Mouse (Mus musculus) hindbrain, embryonic 14.5 days (tissue): Measurements from ENCODE around the gene Abcd2. TPM values are rescaled to one million over a fixed set of nuclear protein-coding genes. Genes with fewer than 3 reads are reported as not detected.

Source experiments
- ATAC-seq: fragments of 200-750 bp; cut with Nextera tagmentation; 2 replicates; pipeline ENCODE4 v1.8.0; 2017; ENCODE audit warnings: moderate number of reproducible peaks, mild to moderate bottlenecking, moderate TSS enrichment, moderate library complexity; ENCODE audit not compliant: low FRiP score
- DNase-seq: peaks from one replicate; pipeline ENCODE4 v3.0.0-alpha.2; 2015; ENCODE audit warnings: low spot score
- H3K27ac ChIP-seq: fragments of 300-500 bp; sonication (generic); 2 replicates; pipeline ENCODE4 v1.5.1; 2014; ENCODE audit warnings: mild to moderate bottlenecking, moderate library complexity
- H3K27me3 ChIP-seq: fragments of 300-500 bp; sonication (generic); 2 replicates; pipeline ENCODE4 v1.6.1; 2014; ENCODE audit warnings: mild to moderate bottlenecking, low read length, mixed read lengths; ENCODE audit not compliant: control insufficient read depth, insufficient read depth
- H3K36me3 ChIP-seq: fragments of 300-500 bp; sonication (generic); replicated peaks from 2 replicates; pipeline ENCODE4 v1.6.1; 2014; ENCODE audit not compliant: control insufficient read depth, insufficient read depth
- H3K4me1 ChIP-seq: fragments of 300-500 bp; sonication (generic); replicated peaks from 2 replicates; pipeline ENCODE4 v1.6.1; 2014; ENCODE audit warnings: antibody characterized with exemption, low read length, mixed read lengths; ENCODE audit not compliant: control insufficient read depth, insufficient read depth
- H3K4me2 ChIP-seq: fragments of 300-500 bp; sonication (generic); replicated peaks from 2 replicates; pipeline ENCODE4 v1.6.1; 2014; ENCODE audit warnings: mild to moderate bottlenecking, moderate library complexity
- H3K4me3 ChIP-seq: fragments of 300-500 bp; sonication (generic); replicated peaks from 2 replicates; pipeline ENCODE4 v1.5.1; 2014; ENCODE audit warnings: mild to moderate bottlenecking, low read length
- H3K9ac ChIP-seq: fragments of 300-500 bp; sonication (generic); 2 replicates; pipeline ENCODE4 v1.6.1; 2014
- H3K9me3 ChIP-seq: fragments of 300-500 bp; sonication (generic); 2 replicates; pipeline ENCODE4 v1.6.1; 2016; ENCODE audit warnings: low read length; ENCODE audit not compliant: control insufficient read depth
- WGBS: fragments of 180-500 bp; shearing (Covaris S2); extraction: QIAGEN DNeasy Blood & Tissue Kit; methylation state at CpG from one replicate; pipeline ENCODE4 v1.1.7; 2014; 5-methylcytosine and 5-hydroxymethylcytosine counted together
- polyA plus RNA-seq: library from polyadenylated mRNA; unstranded; fragments of >200 nt; fragmentation: Nextera tagmentation; extraction: Ambion mirVana; gene quantifications from 2 replicates; pipeline ENCODE4 v1.2.1, GENCODE M21; 2014

The Abcd2 gene
- polyA plus RNA-seq, 1 experiment from 2014 or later, result 7.0 TPM

DNA sequence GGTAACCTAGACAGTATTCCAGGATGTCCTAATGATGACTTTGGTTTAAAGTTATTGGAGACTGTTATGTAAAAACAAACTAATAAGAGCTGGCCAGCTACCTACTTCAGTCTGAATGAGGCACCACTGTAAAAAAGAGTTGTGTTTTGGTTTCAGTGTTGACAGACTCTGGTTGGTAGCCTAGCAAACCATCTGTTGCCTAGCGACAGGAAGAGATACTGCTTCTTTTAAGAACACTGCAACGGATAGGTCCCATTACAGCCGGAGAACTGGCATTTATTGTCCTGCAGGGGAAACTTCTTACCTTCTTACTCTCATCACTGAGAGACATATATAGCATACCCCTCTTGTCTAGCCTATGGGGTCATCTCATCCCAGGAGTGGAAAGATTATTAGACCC lies 86.7 kb downstream of the Abcd2 start:
- H3K27me3 ChIP-seq, result no peaks in the 10 kb centered on the region
- H3K36me3 ChIP-seq, result no peaks in the 10 kb centered on the region
- no peak overlapping the region for H3K4me3 ChIP-seq
- no peak overlapping the region for H3K9ac ChIP-seq
- peak; percentile 46 for DNase-seq
- H3K4me1 ChIP-seq, result no peaks in the 10 kb centered on the region
- WGBS, result 39% methylated on average over 3 of the region's 3 CpGs
- no peak overlapping the region for H3K27ac ChIP-seq
- peaks cover 5% of the 10 kb centered on the region; the same call in 1 of the 2 replicates for H3K9me3 ChIP-seq
- ATAC-seq, result no peak
- H3K4me2 ChIP-seq, result no peak overlapping the region

DNA sequence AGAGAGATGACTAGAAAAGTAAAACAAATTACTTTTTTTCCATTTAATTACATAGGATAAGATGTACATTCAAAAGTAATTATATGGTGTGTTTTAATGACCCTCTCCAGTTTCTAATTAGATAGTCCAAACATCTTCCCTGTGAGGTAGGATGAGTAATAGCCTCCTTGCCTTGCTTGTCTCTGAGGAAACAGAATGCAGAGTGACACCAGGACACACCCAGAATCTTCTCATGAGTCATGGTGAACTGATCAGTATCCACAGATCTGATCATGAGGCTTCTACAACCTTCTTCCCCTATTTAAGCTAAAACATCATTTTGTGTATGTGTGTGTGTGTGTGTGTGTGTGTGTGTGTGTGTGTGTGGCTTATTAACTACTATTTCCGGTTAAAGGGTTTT lies 87.3 kb downstream of the Abcd2 start:
- no peak overlapping the region for H3K4me2 ChIP-seq
- no peak overlapping the region for H3K27ac ChIP-seq
- 95% methylated on average over 1 of the region's 1 CpGs for WGBS
- H3K4me3 ChIP-seq, result no peak overlapping the region
- no peak overlapping the region for H3K9ac ChIP-seq
- no peaks in the 10 kb centered on the region for H3K4me1 ChIP-seq
- DNase-seq (no peak), ATAC-seq (no peak)
- H3K27me3 ChIP-seq, result no peaks in the 10 kb centered on the region
- H3K9me3 ChIP-seq, result no peaks in the 10 kb centered on the region
- H3K36me3 ChIP-seq, result no peaks in the 10 kb centered on the region

DNA sequence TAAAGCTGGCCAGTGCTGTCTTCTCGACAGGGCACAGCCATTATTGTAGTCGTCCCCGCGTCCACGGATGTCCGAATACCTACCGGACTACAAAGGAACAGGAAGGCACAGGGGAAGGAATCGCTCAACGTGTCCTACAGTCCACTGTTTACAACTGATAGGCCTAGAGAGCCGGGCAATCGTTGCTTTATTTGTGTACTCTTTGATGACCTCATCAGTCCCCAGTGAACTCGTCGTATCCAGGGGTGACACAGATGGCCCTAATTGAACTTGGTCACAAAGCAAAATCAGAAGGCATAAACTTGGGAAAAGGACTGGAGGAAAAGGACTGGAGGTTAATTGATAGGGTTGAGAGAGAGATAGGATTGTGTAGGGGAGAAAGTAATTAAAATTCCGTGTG lies 87.8 kb downstream of the Abcd2 start:
- ATAC-seq, result no peak
- Histone ChIP-seq H3K4me3 (no peak overlapping the region), H3K27me3 (no peaks in the 10 kb centered on the region), H3K4me2 (no peak overlapping the region), H3K4me1 (no peaks in the 10 kb centered on the region), H3K36me3 (no peaks in the 10 kb centered on the region), H3K27ac (no peak overlapping the region), H3K9me3 (no peaks in the 10 kb centered on the region), H3K9ac (no peak overlapping the region)
- DNase-seq, result no peak
- 78% methylated on average over 14 of the region's 14 CpGs for WGBS

DNA sequence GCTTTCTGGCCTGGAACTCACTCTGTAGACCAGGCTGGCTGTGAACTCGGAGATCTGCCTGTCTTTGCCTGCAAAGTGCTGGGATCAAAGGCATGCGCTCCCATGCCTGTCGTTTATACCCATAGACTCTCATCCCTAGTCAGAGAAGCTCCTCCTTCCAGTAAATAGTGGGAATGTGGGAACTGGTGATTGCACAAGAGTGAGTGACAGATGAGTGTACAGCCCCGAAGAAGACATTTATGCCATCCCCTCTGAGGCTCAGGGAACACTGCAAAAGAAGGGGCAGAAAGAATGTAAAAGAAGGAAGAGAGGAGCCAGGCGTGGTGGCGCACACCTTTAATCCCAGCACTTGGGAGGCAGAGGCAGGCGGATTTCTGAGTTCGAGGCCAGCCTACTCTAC lies 88.3 kb downstream of the Abcd2 start:
- Histone ChIP-seq H3K27ac (no peak overlapping the region), H3K36me3 (no peaks in the 10 kb centered on the region), H3K9ac (no peak overlapping the region), H3K4me1 (no peaks in the 10 kb centered on the region), H3K9me3 (no peaks in the 10 kb centered on the region), H3K4me3 (no peak overlapping the region), H3K4me2 (no peak overlapping the region), H3K27me3 (no peaks in the 10 kb centered on the region)
- DNase-seq (no peak), ATAC-seq (no peak)
- WGBS, result 93% methylated on average over 8 of the region's 8 CpGs

DNA sequence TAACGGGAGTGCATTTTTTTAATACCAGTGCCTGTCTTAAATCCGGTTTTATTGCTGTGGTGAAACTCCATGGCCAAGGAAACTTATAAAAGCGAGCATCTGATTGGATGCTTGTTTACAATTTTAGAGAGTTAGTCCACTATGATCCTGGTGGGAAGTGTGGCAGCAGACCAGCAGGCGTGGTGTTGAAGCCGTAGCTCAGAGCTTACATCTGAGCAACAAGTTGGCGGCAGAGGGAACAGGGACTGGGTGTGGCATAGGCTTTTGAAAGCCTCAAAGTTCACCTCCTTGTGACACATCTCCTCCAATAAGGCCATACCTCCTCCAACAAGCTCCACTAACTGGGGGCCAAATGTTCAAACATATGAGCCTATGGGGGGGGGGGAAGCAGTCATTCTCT lies 95.0 kb downstream of the Abcd2 start:
- ATAC-seq, result no peak
- Histone ChIP-seq H3K9me3 (no peaks in the 10 kb centered on the region), H3K4me3 (no peak overlapping the region), H3K9ac (no peak overlapping the region), H3K36me3 (no peaks in the 10 kb centered on the region), H3K4me1 (peaks cover 5% of the 10 kb centered on the region), H3K27ac (no peak overlapping the region), H3K27me3 (no peaks in the 10 kb centered on the region), H3K4me2 (no peak overlapping the region)
- no peak for DNase-seq
- WGBS, result 92% methylated on average over 6 of the region's 6 CpGs

Other genes with a start within 250 kb of the Abcd2 start
- gene Kif21a, start 141.9 kb downstream of the Abcd2 start, polyA plus RNA-seq, result 50.6 and 50.8 TPM in 2 replicates
- gene CN725425, start 7.7 kb upstream of the Abcd2 start, polyA plus RNA-seq, result 0.14 TPM in 1 of 2 replicates, not detected in the other